ENCODE assay signal across 8 mouse cellular contexts in the genomic region with DNA sequence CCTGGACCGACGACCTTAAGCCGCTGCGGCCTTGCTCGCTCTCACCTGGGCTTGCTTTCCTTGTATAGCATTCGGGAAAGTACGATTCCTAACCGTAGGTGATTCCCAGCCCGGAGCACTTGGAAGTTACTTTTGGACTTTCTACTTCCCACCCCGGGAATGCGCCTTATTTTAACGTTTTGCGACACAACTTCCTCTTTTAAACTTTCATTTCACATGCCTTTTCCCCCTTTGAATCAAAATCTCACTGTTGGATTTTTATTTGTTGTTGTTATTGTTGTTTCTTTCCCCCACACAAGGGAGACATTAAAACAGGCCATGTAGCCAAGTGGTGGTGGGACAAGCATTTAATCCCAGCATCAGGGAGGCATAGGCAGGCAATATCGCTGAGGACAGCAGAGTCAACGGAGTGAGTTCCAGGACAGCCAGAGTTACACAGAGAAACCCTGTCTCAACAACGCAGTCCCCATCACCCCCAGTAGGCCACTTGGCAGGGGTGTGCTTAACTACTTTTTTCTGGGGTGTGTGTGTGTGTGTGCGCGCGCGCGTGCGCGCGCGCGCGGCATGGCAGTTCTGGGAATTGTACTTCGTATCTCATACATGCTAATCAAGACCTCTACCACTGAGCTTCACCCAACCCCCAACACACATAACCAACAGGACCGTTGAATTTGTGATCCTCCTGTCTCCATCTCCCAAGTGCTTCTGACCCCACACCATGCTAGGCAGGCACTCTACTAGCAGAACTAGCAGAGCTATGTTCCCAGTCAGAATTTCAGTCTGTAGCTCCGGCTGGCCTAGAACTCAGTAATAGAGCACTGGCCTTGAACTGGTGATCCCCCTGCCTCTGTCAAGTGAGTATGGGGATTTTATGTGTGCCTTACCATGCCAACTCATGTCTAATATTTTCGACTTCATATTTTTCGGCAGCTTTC. TPM values are rescaled to one million over a fixed set of nuclear protein-coding genes. Genes with fewer than 3 reads are reported as not detected.
DNase-seq lines count a peak whose midpoint lies in the region; ATAC-seq and TF ChIP-seq lines count a peak whose summit lies in the region.

No protein-coding gene starts in this region.

- H3K4me2 ChIP-seq in neural tube, embryonic 11.5 days (ENCODE audit: low read depth) = peak overlapping the region; percentile 64
- peak overlapping the region; percentile 73 for H3K4me2 ChIP-seq in limb, embryonic 14.5 days (replicated peaks; ENCODE audit: low read depth, low read length, severe bottlenecking)
- H3K4me2 ChIP-seq in midbrain, embryonic 16.5 days (ENCODE audit: low read length) = peak overlapping the region; percentile 54

- H3K27me3 ChIP-seq in neural tube, embryonic 11.5 days (ENCODE audit: control insufficient read depth, insufficient read depth, low read length) = no peaks in the 10 kb centered on the region
- no peaks in the 10 kb centered on the region for H3K27me3 ChIP-seq in limb, embryonic 14.5 days (ENCODE audit: control insufficient read depth, insufficient read depth, low read length)
- no peaks in the 10 kb centered on the region; the same call in 1 of the 2 replicates for H3K27me3 ChIP-seq in midbrain, embryonic 16.5 days (ENCODE audit: control insufficient read depth, insufficient read depth, low read depth, low read length)

- H3K4me3 ChIP-seq in neural tube, embryonic 11.5 days (ENCODE audit: low read depth, low read length) = peak overlapping the region; percentile 72
- H3K4me3 ChIP-seq in limb, embryonic 14.5 days (replicated peaks; ENCODE audit: low read length) = peak overlapping the region; percentile 80
- peak overlapping the region; percentile 91 for H3K4me3 ChIP-seq in midbrain, embryonic 16.5 days (ENCODE audit: low read depth, low read length)

- H3K27ac ChIP-seq in neural tube, embryonic 11.5 days (ENCODE audit: low read depth, low read length) = peak overlapping the region; percentile 92
- peak overlapping the region; percentile 95 for H3K27ac ChIP-seq in limb, embryonic 14.5 days (replicated peaks; ENCODE audit: low read depth, low read length)
- peak overlapping the region; percentile 98 for H3K27ac ChIP-seq in midbrain, embryonic 16.5 days (ENCODE audit: low read length)

- peak; percentile 25 for DNase-seq in neural tube, embryonic 11.5 days (ENCODE audit: low spot score)
- DNase-seq in neural tube, embryonic 10.5 days (ENCODE audit: extremely low spot score, low spot score) = no peak
- DNase-seq in c-Kit-positive CD71-positive TER-119-negative erythroid progenitor cells, embryonic 14.5 days (ENCODE audit: low read depth) = peak; percentile 48
- DNase-seq in heart, adult 8-10 months (ENCODE audit: low spot score) = peak; percentile 36
- no peak for DNase-seq in limb, embryonic 14.5 days (ENCODE audit: low spot score)
- DNase-seq in gastrocnemius, adult 18-20 months (ENCODE audit: low spot score) = no peak
- DNase-seq in right cerebral cortex, postnatal 36 days (ENCODE audit: low spot score in 2 of 2) = no peak

- H3K9me3 ChIP-seq in neural tube, embryonic 11.5 days (ENCODE audit: control insufficient read depth, low read length) = no peaks in the 10 kb centered on the region
- H3K9me3 ChIP-seq in limb, embryonic 14.5 days (ENCODE audit: control insufficient read depth, low read length) = no peaks in the 10 kb centered on the region
- H3K9me3 ChIP-seq in midbrain, embryonic 16.5 days (replicated peaks; ENCODE audit: control insufficient read depth, low read length, poor library complexity, severe bottlenecking) = no peaks in the 10 kb centered on the region

- TF ChIP-seq POLR2A in limb, embryonic 14.5 days (IDR thresholded peaks at IDR 0.05; ENCODE audit: borderline replicate concordance, extremely low read depth, insufficient read depth, insufficient read length) = no peak

- peak; percentile 79 for ATAC-seq in neural tube, embryonic 11.5 days (ENCODE audit: insufficient read depth, low FRiP score, low TSS enrichment)
- ATAC-seq in limb, embryonic 14.5 days (ENCODE audit: low FRiP score, low read depth) = 0 out of 2 replicates have a peak, but pooled peaks have one; percentile 23
- ATAC-seq in midbrain, embryonic 16.5 days = peak; percentile 54

- H3K4me1 ChIP-seq in neural tube, embryonic 11.5 days (ENCODE audit: control insufficient read depth, insufficient read depth, low read length) = peaks cover 5% of the 10 kb centered on the region; the same call in 1 of the 2 replicates
- H3K4me1 ChIP-seq in limb, embryonic 14.5 days (ENCODE audit: control insufficient read depth, insufficient read depth, low read length) = peaks cover 12% of the 10 kb centered on the region
- peaks cover 6% of the 10 kb centered on the region for H3K4me1 ChIP-seq in midbrain, embryonic 16.5 days (ENCODE audit: control insufficient read depth, insufficient read depth, low read length)

- WGBS in neural tube, embryonic 11.5 days = 27% methylated on average over 27 of the region's 32 CpGs
- WGBS in limb, embryonic 14.5 days = 29% methylated on average over 32 of the region's 32 CpGs
- WGBS in midbrain, embryonic 16.5 days = 26% methylated on average over 32 of the region's 32 CpGs

- H3K36me3 ChIP-seq in neural tube, embryonic 11.5 days (ENCODE audit: control insufficient read depth, insufficient read depth, low read length) = no peaks in the 10 kb centered on the region
- no peaks in the 10 kb centered on the region for H3K36me3 ChIP-seq in limb, embryonic 14.5 days (ENCODE audit: control insufficient read depth, insufficient read depth, low read length)
- H3K36me3 ChIP-seq in midbrain, embryonic 16.5 days (ENCODE audit: control insufficient read depth, insufficient read depth, low read length) = no peaks in the 10 kb centered on the region

- H3K9ac ChIP-seq in neural tube, embryonic 11.5 days (ENCODE audit: low read length) = peak overlapping the region; percentile 91
- H3K9ac ChIP-seq in limb, embryonic 14.5 days (ENCODE audit: low read depth, low read length, severe bottlenecking) = peak overlapping the region; percentile 91
- peak overlapping the region; percentile 85 for H3K9ac ChIP-seq in midbrain, embryonic 16.5 days (ENCODE audit: low read depth, low read length)

RNA-seq across cellular contexts. Expression of a gene that starts 0.5 kb away (rescaled TPM):
- 26.0 and 28.0 TPM in 2 replicates for polyA plus RNA-seq in neural tube, embryonic 11.5 days (2014; fragmentation: Nextera tagmentation; extraction: Ambion mirVana)
- total RNA-seq in heart, adult 8-10 months (2022) = 10 to 100 TPM; 27.5 to 34.9 (median 30.2) TPM
- polyA plus RNA-seq in limb, embryonic 14.5 days (2012; rRNA removed) = 16.5 and 20.3 TPM in 2 replicates
- polyA plus RNA-seq in limb, embryonic 14.5 days (2014; fragmentation: Nextera tagmentation; extraction: Ambion mirVana) = 24.9 and 26.9 TPM in 2 replicates
- polyA plus RNA-seq in midbrain, embryonic 16.5 days (2015; fragmentation: Nextera tagmentation; extraction: Ambion mirVana) = 30.6 and 31.5 TPM in 2 replicates
- 10 to 100 TPM; 23.6 to 25.9 TPM for total RNA-seq in gastrocnemius, adult 18-20 months (2021)

RNA-seq across cellular contexts. Expression of a gene that starts 54.6 kb away (rescaled TPM):
- polyA plus RNA-seq in neural tube, embryonic 11.5 days (2014; fragmentation: Nextera tagmentation; extraction: Ambion mirVana) = 840 and 876 TPM in 2 replicates
- total RNA-seq in heart, adult 8-10 months (2022) = 100 to 1,000 TPM in 2 of 4 experiments, 10 to 100 TPM in 2; 90.8 to 111 (median 97.3) TPM
- 769 and 778 TPM in 2 replicates for polyA plus RNA-seq in limb, embryonic 14.5 days (2012; rRNA removed)
- polyA plus RNA-seq in limb, embryonic 14.5 days (2014; fragmentation: Nextera tagmentation; extraction: Ambion mirVana) = 453 and 466 TPM in 2 replicates
- polyA plus RNA-seq in midbrain, embryonic 16.5 days (2015; fragmentation: Nextera tagmentation; extraction: Ambion mirVana) = 456 and 531 TPM in 2 replicates
- 10 to 100 TPM; 74.6 to 98.6 TPM for total RNA-seq in gastrocnemius, adult 18-20 months (2021)

Comparison
In these comparisons a context has a peak if more than half of its experiments do, and no peak if none do; other contexts are left out.
1. DNase-seq: peak in neural tube, embryonic 11.5 days (single experiment), c-Kit-positive CD71-positive TER-119-negative erythroid progenitor cells, embryonic 14.5 days (single experiment) and heart, adult 8-10 months (single experiment); none in neural tube, embryonic 10.5 days (single experiment), limb, embryonic 14.5 days (single experiment), gastrocnemius, adult 18-20 months (single experiment) and right cerebral cortex, postnatal 36 days (0 of 2).
2. ATAC-seq: peak in every context shown above with its lines; median percentile 79 in neural tube, embryonic 11.5 days; 54 in midbrain, embryonic 16.5 days; 23 in limb, embryonic 14.5 days.
3. Peak in every context shown above with its lines, with median percentiles within 50 percentile points of each other: H3K27ac ChIP-seq, H3K4me2 ChIP-seq, H3K4me3 ChIP-seq and H3K9ac ChIP-seq.